Mouse (Mus musculus) midbrain, postnatal 0 days (tissue): ENCODE measurements around the gene Elmsan1. TPM values are rescaled to one million over a fixed set of nuclear protein-coding genes. Genes with fewer than 3 reads are reported as not detected.

Experiments
- ATAC-seq: fragments of 200-750 bp; cut with Nextera tagmentation; 2 replicates; pipeline ENCODE4 v1.8.0; 2017; ENCODE audit warnings: moderate number of reproducible peaks, mild to moderate bottlenecking, moderate TSS enrichment, moderate library complexity; ENCODE audit not compliant: low FRiP score
- DNase-seq: peaks from one replicate; pipeline ENCODE4 v3.0.0-alpha.2; 2015; ENCODE audit warnings: low spot score
- H3K27ac ChIP-seq: fragments of 300-500 bp; sonication (generic); 2 replicates; pipeline ENCODE4 v1.5.1; 2014; ENCODE audit warnings: low read depth, mild to moderate bottlenecking, low read length, mixed read lengths
- H3K27me3 ChIP-seq: fragments of 300-500 bp; sonication (generic); 2 replicates; pipeline ENCODE4 v1.6.1; 2014; ENCODE audit warnings: low read length, control low read depth, mixed read lengths; ENCODE audit not compliant: insufficient read depth
- H3K36me3 ChIP-seq: fragments of 300-500 bp; sonication (generic); 2 replicates; pipeline ENCODE4 v1.6.1; 2014; ENCODE audit warnings: low read length, control low read depth, mixed read lengths; ENCODE audit not compliant: insufficient read depth
- H3K4me1 ChIP-seq: fragments of 300-500 bp; sonication (generic); 2 replicates; pipeline ENCODE4 v1.6.1; 2014; ENCODE audit warnings: mild to moderate bottlenecking, control low read depth, antibody characterized with exemption, low read length, mixed read lengths; ENCODE audit not compliant: insufficient read depth
- H3K4me2 ChIP-seq: fragments of 300-500 bp; sonication (generic); 2 replicates; pipeline ENCODE4 v1.6.1; 2014; ENCODE audit warnings: low read depth, mild to moderate bottlenecking, low read length, mixed read lengths; ENCODE audit not compliant: poor library complexity, severe bottlenecking
- H3K4me3 ChIP-seq: fragments of 300-500 bp; sonication (generic); 2 replicates; pipeline ENCODE4 v1.5.1; 2014; ENCODE audit warnings: low read depth, mild to moderate bottlenecking, low read length, moderate library complexity
- H3K9ac ChIP-seq: fragments of 300-500 bp; sonication (generic); replicated peaks from 2 replicates; pipeline ENCODE4 v1.6.1; 2014; ENCODE audit warnings: mild to moderate bottlenecking, low read length, moderate library complexity, mixed read lengths; ENCODE audit not compliant: poor library complexity, severe bottlenecking
- H3K9me3 ChIP-seq: fragments of 300-500 bp; sonication (generic); 2 replicates; pipeline ENCODE4 v1.6.1; 2016; ENCODE audit warnings: low read length, control low read depth
- CTCF ChIP-seq: IDR thresholded peaks from 2 replicates; pipeline ENCODE4 v1.5.1; 2016; ENCODE audit warnings: antibody characterized with exemption, mild to moderate bottlenecking
- WGBS: fragments of 180-500 bp; shearing (Covaris S2); extraction: QIAGEN DNeasy Blood & Tissue Kit; methylation state at CpG from one replicate; pipeline ENCODE4 v1.1.7; 2014; 5-methylcytosine and 5-hydroxymethylcytosine counted together
- polyA plus RNA-seq: library from polyadenylated mRNA; unstranded; fragments of >200 nt; fragmentation: Nextera tagmentation; extraction: Ambion mirVana; gene quantifications from 2 replicates; pipeline ENCODE4 v1.2.1, GENCODE M21; 2015
- total RNA-seq: library from RNA; depleted of rRNA; stranded (reverse); fragments of >200 nt; gene quantifications from 2 replicates; pipeline ENCODE4 v1.2.3, GENCODE M21; 2014

Gene Elmsan1
- total and polyA plus RNA-seq, 2 experiments from 2014 or later: 3.0 to 15.6 TPM

DNA sequence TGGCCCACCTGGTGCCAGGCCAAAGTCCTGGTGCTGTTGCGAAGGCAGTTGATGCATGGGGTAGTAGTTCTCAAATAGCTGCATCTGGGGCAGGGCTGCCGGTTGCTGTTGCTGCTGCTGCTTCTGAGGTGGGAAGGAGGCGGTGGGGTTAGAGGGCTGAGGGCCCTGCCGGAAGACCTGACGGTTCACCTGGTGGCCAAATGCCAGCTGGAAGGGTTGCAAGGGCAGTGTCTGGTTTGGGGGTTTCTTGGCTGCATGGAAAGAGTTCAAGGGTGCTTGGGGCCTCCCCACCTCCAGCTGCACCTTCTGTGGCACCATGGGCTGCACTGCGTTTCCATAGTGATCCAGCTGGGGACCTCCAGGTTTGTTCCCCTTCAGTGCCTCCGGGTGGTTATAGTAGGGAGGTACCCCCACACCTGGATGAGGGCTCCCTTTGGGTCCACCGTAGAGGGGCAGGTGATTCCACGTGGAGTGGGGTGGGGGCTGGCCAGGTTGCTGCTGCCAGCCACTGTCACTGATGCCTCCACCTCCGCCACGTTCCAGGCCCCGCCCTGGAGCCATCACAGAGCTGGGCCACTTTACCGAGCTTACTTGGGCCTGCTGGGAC is 45.3 kb downstream of the Elmsan1 start:
- Histone ChIP-seq H3K9ac (no peak overlapping the region), H3K9me3 (no peaks in the 10 kb centered on the region), H3K36me3 (peaks cover 18% of the 10 kb centered on the region), H3K4me1 (peaks cover 18% of the 10 kb centered on the region), H3K27me3 (no peaks in the 10 kb centered on the region), H3K4me2 (no peak overlapping the region), H3K27ac (no peak overlapping the region), H3K4me3 (no peak overlapping the region)
- 94% methylated on average over 13 of the region's 13 CpGs for WGBS
- TF ChIP-seq CTCF: no peak
- ATAC-seq (no peak), DNase-seq (no peak)

DNA sequence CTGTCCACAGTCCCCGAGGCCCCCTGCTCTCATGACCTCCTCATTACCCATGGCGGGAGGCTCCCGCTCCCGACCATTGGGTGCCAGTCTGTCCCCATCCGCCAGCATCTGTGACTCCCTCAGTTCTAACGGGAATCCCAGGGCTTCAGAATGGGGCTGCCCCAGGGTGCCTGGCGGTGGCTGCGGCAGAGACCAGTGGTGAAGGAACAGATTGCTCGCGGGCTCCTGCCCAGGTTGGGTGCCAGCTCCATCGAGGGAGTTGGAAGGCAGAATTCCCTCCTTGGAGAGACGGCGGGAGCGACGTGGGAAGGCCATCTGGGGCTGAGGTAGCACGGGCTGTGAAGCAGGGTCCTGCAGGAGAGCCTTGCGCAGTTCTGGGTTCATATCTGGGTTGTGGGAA is 45.8 kb downstream of the Elmsan1 start:
- Histone ChIP-seq H3K36me3 (peaks cover 18% of the 10 kb centered on the region), H3K4me1 (peaks cover 18% of the 10 kb centered on the region), H3K27ac (no peak overlapping the region), H3K9me3 (no peaks in the 10 kb centered on the region), H3K4me3 (no peak overlapping the region), H3K9ac (no peak overlapping the region), H3K27me3 (no peaks in the 10 kb centered on the region), H3K4me2 (no peak overlapping the region)
- DNase-seq (no peak), ATAC-seq (no peak)
- TF ChIP-seq CTCF: no peak
- WGBS: 90% methylated on average over 17 of the region's 17 CpGs

GRCm38 (mm10) chr12:84172216-84172615 is 46.5 kb downstream of the Elmsan1 start:
- Histone ChIP-seq H3K4me3 (no peak overlapping the region), H3K4me1 (peaks cover 14% of the 10 kb centered on the region), H3K9ac (no peak overlapping the region), H3K9me3 (no peaks in the 10 kb centered on the region), H3K27ac (no peak overlapping the region), H3K27me3 (no peaks in the 10 kb centered on the region), H3K4me2 (no peak overlapping the region), H3K36me3 (peaks cover 18% of the 10 kb centered on the region)
- no peak for ATAC-seq
- 95% methylated on average over 3 of the region's 3 CpGs for WGBS
- no peak for DNase-seq
- TF ChIP-seq CTCF: no peak

DNA sequence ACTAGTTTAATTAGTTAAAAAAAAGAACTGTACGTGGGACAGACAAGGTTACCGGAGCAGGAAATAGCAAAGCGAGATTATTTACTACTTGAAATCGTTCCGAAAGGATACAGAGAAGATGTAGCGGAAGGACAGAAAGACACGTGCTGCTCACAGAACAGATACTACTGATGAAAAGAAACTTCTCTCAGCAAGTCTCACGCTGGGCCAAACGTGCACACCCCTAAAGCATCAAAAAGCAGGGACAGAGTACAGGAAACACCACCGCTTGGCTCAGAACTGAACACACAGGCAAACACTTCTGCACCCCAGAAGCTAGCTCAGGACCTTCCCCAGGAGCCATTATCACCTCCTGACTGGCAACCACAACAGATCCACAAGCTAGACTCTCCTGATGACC is 48.1 kb downstream of the Elmsan1 start:
- H3K27ac ChIP-seq: no peak overlapping the region
- H3K4me3 ChIP-seq: no peak overlapping the region
- peaks cover 18% of the 10 kb centered on the region for H3K36me3 ChIP-seq
- H3K9ac ChIP-seq: no peak overlapping the region
- DNase-seq (no peak), ATAC-seq (no peak)
- H3K9me3 ChIP-seq: no peaks in the 10 kb centered on the region
- H3K4me2 ChIP-seq: no peak overlapping the region
- no peak for TF ChIP-seq CTCF
- no peaks in the 10 kb centered on the region for H3K27me3 ChIP-seq
- H3K4me1 ChIP-seq: no peaks in the 10 kb centered on the region; the same call in 1 of the 2 replicates
- 89% methylated on average over 10 of the region's 10 CpGs for WGBS

DNA sequence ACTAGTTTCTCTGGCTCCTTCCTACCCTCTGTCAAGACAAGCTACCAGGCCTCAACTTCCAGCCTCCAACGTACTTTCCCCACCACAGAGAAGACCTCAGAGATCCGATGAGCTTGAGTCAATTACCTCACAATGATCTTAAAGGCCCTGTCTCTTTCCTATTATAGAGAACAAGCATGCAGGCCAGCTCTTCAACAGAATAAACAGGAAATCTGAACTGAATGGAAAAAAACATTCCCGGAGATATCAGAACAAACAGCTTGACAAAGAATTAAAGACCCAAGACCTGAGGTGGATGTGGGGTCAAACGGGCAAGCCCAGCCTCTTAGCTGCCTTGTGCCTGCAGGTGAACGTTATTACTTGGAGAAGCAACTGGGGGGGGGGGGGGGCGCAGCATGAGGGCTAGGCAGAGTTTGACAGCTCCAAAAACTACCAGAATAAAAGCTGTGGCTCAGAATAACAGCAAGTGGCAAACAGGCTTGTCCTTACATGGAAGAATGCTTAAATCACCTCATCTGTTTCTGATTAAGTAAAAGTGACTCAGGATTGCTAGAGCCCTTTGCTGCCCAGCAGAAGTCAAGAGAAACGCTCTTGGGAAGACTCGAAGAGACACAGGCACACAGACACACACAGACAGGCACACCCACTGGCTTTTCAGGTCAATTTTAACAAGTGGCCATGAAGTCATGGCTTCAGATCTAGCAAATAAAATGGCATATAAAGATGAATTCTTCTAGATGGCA is 52.9 kb downstream of the Elmsan1 start:
- ATAC-seq: no peak
- H3K27ac ChIP-seq: no peak overlapping the region
- H3K4me3 ChIP-seq: no peak overlapping the region
- peaks cover 3% of the 10 kb centered on the region; the same call in 1 of the 2 replicates for H3K36me3 ChIP-seq
- no peaks in the 10 kb centered on the region for H3K27me3 ChIP-seq
- no peaks in the 10 kb centered on the region for H3K9me3 ChIP-seq
- WGBS: 63% methylated on average over 7 of the region's 8 CpGs
- no peaks in the 10 kb centered on the region for H3K4me1 ChIP-seq
- no peak overlapping the region for H3K4me2 ChIP-seq
- no peak for DNase-seq
- no peak overlapping the region for H3K9ac ChIP-seq
- no peak for TF ChIP-seq CTCF

- Histone ChIP-seq H3K27ac (no peak overlapping the region), H3K9ac (no peak overlapping the region), H3K4me3 (no peak overlapping the region), H3K4me2 (no peak overlapping the region), H3K36me3 (peaks cover 19% of the 10 kb centered on the region), H3K27me3 (no peaks in the 10 kb centered on the region), H3K4me1 (no peaks in the 10 kb centered on the region), H3K9me3 (no peaks in the 10 kb centered on the region)
- TF ChIP-seq CTCF: no peak
- 82% methylated on average over 11 of the region's 11 CpGs for WGBS
- DNase-seq (no peak), ATAC-seq (no peak)
Measured at GRCm38 (mm10) chr12:84163586-84164110, 55.0 kb downstream of the Elmsan1 start.
